Mouse (Mus musculus): ENCODE results near the gene Ate1. TPM values are rescaled to one million over a fixed set of nuclear protein-coding genes. Genes with fewer than 3 reads are reported as not detected.

Gene Ate1
- polyA plus RNA-seq, 1 experiment: 0.34 TPM

- H3K4me3 ChIP-seq (replicated peaks): no peak overlapping the region
- H3K9me3 ChIP-seq (ENCODE audit: control insufficient read depth, low read length): no peaks in the 10 kb centered on the region
- H3K4me1 ChIP-seq (ENCODE audit: control insufficient read depth): no peaks in the 10 kb centered on the region
- H3K27me3 ChIP-seq (ENCODE audit: control insufficient read depth): no peaks in the 10 kb centered on the region
- no peak for TF ChIP-seq TAL1 (IDR thresholded peaks at IDR 0.05; ENCODE audit: low read length)
- no peak for TF ChIP-seq GATA1 (IDR thresholded peaks at IDR 0.05; ENCODE audit: low read length)
- H3K36me3 ChIP-seq (ENCODE audit: control insufficient read depth): peaks cover 10% of the 10 kb centered on the region
These were observed 133.9 kb downstream of the Ate1 start for GRCm38 (mm10) chr7:130386308-130386707.

GRCm38 (mm10) chr7:130385732-130386294 is 134.4 kb downstream of the Ate1 start:
- H3K27me3 ChIP-seq (ENCODE audit: control insufficient read depth): no peaks in the 10 kb centered on the region
- H3K4me3 ChIP-seq (replicated peaks): no peak overlapping the region
- H3K4me1 ChIP-seq (ENCODE audit: control insufficient read depth): no peaks in the 10 kb centered on the region
- H3K9me3 ChIP-seq (ENCODE audit: control insufficient read depth, low read length): no peaks in the 10 kb centered on the region
- TF ChIP-seq TAL1 (IDR thresholded peaks at IDR 0.05; ENCODE audit: low read length) (no peak), GATA1 (IDR thresholded peaks at IDR 0.05; ENCODE audit: low read length) (no peak)
- peaks cover 8% of the 10 kb centered on the region for H3K36me3 ChIP-seq (ENCODE audit: control insufficient read depth)

- H3K4me3 ChIP-seq (replicated peaks): no peak overlapping the region
- H3K9me3 ChIP-seq (ENCODE audit: control insufficient read depth, low read length): no peaks in the 10 kb centered on the region
- H3K4me1 ChIP-seq (ENCODE audit: control insufficient read depth): no peaks in the 10 kb centered on the region
- TF ChIP-seq TAL1 (IDR thresholded peaks at IDR 0.05; ENCODE audit: low read length): no peak
- peaks cover 2% of the 10 kb centered on the region for H3K36me3 ChIP-seq (ENCODE audit: control insufficient read depth)
- H3K27me3 ChIP-seq (ENCODE audit: control insufficient read depth): no peaks in the 10 kb centered on the region
These were observed 138.0 kb downstream of the Ate1 start for GRCm38 (mm10) chr7:130382126-130382525.

GRCm38 (mm10) chr7:130381387-130381951 is 138.7 kb downstream of the Ate1 start:
- Histone ChIP-seq H3K9me3 (ENCODE audit: control insufficient read depth, low read length) (no peaks in the 10 kb centered on the region), H3K36me3 (ENCODE audit: control insufficient read depth) (no peaks in the 10 kb centered on the region), H3K4me1 (ENCODE audit: control insufficient read depth) (no peaks in the 10 kb centered on the region), H3K27me3 (ENCODE audit: control insufficient read depth) (no peaks in the 10 kb centered on the region), H3K4me3 (replicated peaks) (no peak overlapping the region)
- no peak for TF ChIP-seq GATA1 (IDR thresholded peaks at IDR 0.05; ENCODE audit: low read length)
- TF ChIP-seq TAL1 (IDR thresholded peaks at IDR 0.05; ENCODE audit: low read length): no peak

GRCm38 (mm10) chr7:130380769-130381355 is 139.3 kb downstream of the Ate1 start:
- Histone ChIP-seq H3K36me3 (ENCODE audit: control insufficient read depth) (no peaks in the 10 kb centered on the region), H3K4me1 (ENCODE audit: control insufficient read depth) (no peaks in the 10 kb centered on the region), H3K4me3 (replicated peaks) (no peak overlapping the region), H3K9me3 (ENCODE audit: control insufficient read depth, low read length) (no peaks in the 10 kb centered on the region), H3K27me3 (ENCODE audit: control insufficient read depth) (no peaks in the 10 kb centered on the region)
- TF ChIP-seq GATA1 (IDR thresholded peaks at IDR 0.05; ENCODE audit: low read length) (no peak), TAL1 (IDR thresholded peaks at IDR 0.05; ENCODE audit: low read length) (no peak)

- no peak overlapping the region for H3K4me3 ChIP-seq (replicated peaks)
- TF ChIP-seq TAL1 (IDR thresholded peaks at IDR 0.05; ENCODE audit: low read length): no peak
- TF ChIP-seq GATA1 (IDR thresholded peaks at IDR 0.05; ENCODE audit: low read length): no peak
- no peaks in the 10 kb centered on the region for H3K9me3 ChIP-seq (ENCODE audit: control insufficient read depth, low read length)
These were observed 139.8 kb downstream of the Ate1 start for GRCm38 (mm10) chr7:130380367-130380766.

GRCm38 (mm10) chr7:130379886-130380285 is 140.3 kb downstream of the Ate1 start:
- TF ChIP-seq TAL1 (IDR thresholded peaks at IDR 0.05; ENCODE audit: low read length): no peak
- Histone ChIP-seq H3K4me3 (replicated peaks) (no peak overlapping the region), H3K27me3 (ENCODE audit: control insufficient read depth) (no peaks in the 10 kb centered on the region), H3K4me1 (ENCODE audit: control insufficient read depth) (no peaks in the 10 kb centered on the region), H3K9me3 (ENCODE audit: control insufficient read depth, low read length) (no peaks in the 10 kb centered on the region), H3K36me3 (ENCODE audit: control insufficient read depth) (no peaks in the 10 kb centered on the region)

More at GRCm38 (mm10) chr7:130380367-130380766, 139.8 kb downstream of the Ate1 start:
- no peaks in the 10 kb centered on the region for H3K27me3 ChIP-seq (ENCODE audit: control insufficient read depth)
- no peaks in the 10 kb centered on the region for H3K4me1 ChIP-seq (ENCODE audit: control insufficient read depth)
- H3K36me3 ChIP-seq (ENCODE audit: control insufficient read depth): no peaks in the 10 kb centered on the region

GRCm38 (mm10) chr7:130378308-130378707 is 141.9 kb downstream of the Ate1 start:
- Histone ChIP-seq H3K27me3 (ENCODE audit: control insufficient read depth) (no peaks in the 10 kb centered on the region), H3K4me1 (ENCODE audit: control insufficient read depth) (no peaks in the 10 kb centered on the region), H3K36me3 (ENCODE audit: control insufficient read depth) (no peaks in the 10 kb centered on the region), H3K9me3 (ENCODE audit: control insufficient read depth, low read length) (no peaks in the 10 kb centered on the region), H3K4me3 (replicated peaks) (no peak overlapping the region)
- TF ChIP-seq TAL1 (IDR thresholded peaks at IDR 0.05; ENCODE audit: low read length) (no peak), GATA1 (IDR thresholded peaks at IDR 0.05; ENCODE audit: low read length) (no peak)

- Histone ChIP-seq H3K36me3 (ENCODE audit: control insufficient read depth) (no peaks in the 10 kb centered on the region), H3K4me3 (replicated peaks) (no peak overlapping the region), H3K27me3 (ENCODE audit: control insufficient read depth) (no peaks in the 10 kb centered on the region), H3K9me3 (ENCODE audit: control insufficient read depth, low read length) (no peaks in the 10 kb centered on the region), H3K4me1 (ENCODE audit: control insufficient read depth) (no peaks in the 10 kb centered on the region)
- TF ChIP-seq GATA1 (IDR thresholded peaks at IDR 0.05; ENCODE audit: low read length) (no peak), TAL1 (IDR thresholded peaks at IDR 0.05; ENCODE audit: low read length) (no peak)
These were observed 145.9 kb downstream of the Ate1 start for GRCm38 (mm10) chr7:130374311-130374710.
